Mouse (Mus musculus): ENCODE measurements around the gene Kmt2e. TPM values are rescaled to one million over a fixed set of nuclear protein-coding genes. Genes with fewer than 3 reads are reported as not detected.
A peak's percentile ranks its signal among the peaks of the same experiment; 100 is the strongest.

The Kmt2e gene
- polyA plus RNA-seq, 1 experiment from 2014 or later = 86.4 TPM

GRCm38 (mm10) chr5:23496396-23496795 is 62.2 kb downstream of the Kmt2e start:
- no peak for ATAC-seq
- WGBS = 85% methylated on average over 3 of the region's 3 CpGs

GRCm38 (mm10) chr5:23496933-23497332 is 62.7 kb downstream of the Kmt2e start:
- no peak for ATAC-seq
- WGBS = 88% methylated on average over 5 of the region's 5 CpGs
- Histone ChIP-seq H3K9me3 (no peaks in the 10 kb centered on the region), H3K36me3 (peaks cover 42% of the 10 kb centered on the region), H3K4me1 (replicated peaks) (no peaks in the 10 kb centered on the region), H3K27me3 (replicated peaks) (no peaks in the 10 kb centered on the region), H3K4me3 (replicated peaks) (no peak overlapping the region), H3K4me2 (replicated peaks) (no peak overlapping the region), H3K9ac (no peak overlapping the region), H3K27ac (no peak overlapping the region)

More at GRCm38 (mm10) chr5:23496396-23496795, 62.2 kb downstream of the Kmt2e start:
- Histone ChIP-seq H3K4me3 (replicated peaks) (no peak overlapping the region), H3K27ac (no peak overlapping the region), H3K4me1 (replicated peaks) (no peaks in the 10 kb centered on the region), H3K9ac (no peak overlapping the region), H3K4me2 (replicated peaks) (no peak overlapping the region), H3K9me3 (no peaks in the 10 kb centered on the region), H3K36me3 (peaks cover 39% of the 10 kb centered on the region), H3K27me3 (replicated peaks) (no peaks in the 10 kb centered on the region)

GRCm38 (mm10) chr5:23497920-23498319 is 63.7 kb downstream of the Kmt2e start:
- no peaks in the 10 kb centered on the region for H3K9me3 ChIP-seq
- peaks cover 42% of the 10 kb centered on the region for H3K36me3 ChIP-seq
- 93% methylated on average over 10 of the region's 10 CpGs for WGBS
- no peak overlapping the region for H3K9ac ChIP-seq
- no peak overlapping the region for H3K4me2 ChIP-seq (replicated peaks)
- no peaks in the 10 kb centered on the region for H3K27me3 ChIP-seq (replicated peaks)
- H3K4me1 ChIP-seq (replicated peaks) = no peaks in the 10 kb centered on the region
- no peak overlapping the region for H3K27ac ChIP-seq
- no peak for ATAC-seq
- H3K4me3 ChIP-seq (replicated peaks) = no peak overlapping the region

- no peak overlapping the region for H3K27ac ChIP-seq
- H3K9ac ChIP-seq = no peak overlapping the region
- no peaks in the 10 kb centered on the region for H3K4me1 ChIP-seq (replicated peaks)
- peaks cover 36% of the 10 kb centered on the region for H3K36me3 ChIP-seq
- no peak overlapping the region for H3K4me2 ChIP-seq (replicated peaks)
- WGBS = 93% methylated on average over 16 of the region's 16 CpGs
- no peak overlapping the region for H3K4me3 ChIP-seq (replicated peaks)
- no peaks in the 10 kb centered on the region for H3K27me3 ChIP-seq (replicated peaks)
- no peak for ATAC-seq
- H3K9me3 ChIP-seq = no peaks in the 10 kb centered on the region
Observed at GRCm38 (mm10) chr5:23499257-23499656, 65.0 kb downstream of the Kmt2e start.

DNA sequence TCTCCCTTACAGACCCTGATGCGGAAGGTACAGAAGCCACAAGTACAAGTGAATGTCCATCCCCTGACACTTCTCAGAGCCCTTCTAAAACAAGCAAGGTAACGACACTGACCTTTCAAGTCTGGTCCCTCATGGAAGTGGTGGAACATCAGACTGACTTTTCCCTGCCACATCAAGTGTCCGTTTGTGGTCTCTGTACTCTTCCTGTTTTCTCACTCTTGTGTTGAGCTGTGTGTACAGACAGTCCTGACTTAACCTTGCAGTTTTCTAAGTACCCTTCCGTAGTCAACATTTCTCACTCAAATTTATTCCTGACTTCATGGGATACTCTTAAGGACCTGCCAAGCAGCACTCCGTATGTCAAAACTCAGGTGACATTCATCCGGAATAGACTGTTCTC is 66.5 kb downstream of the Kmt2e start:
- no peaks in the 10 kb centered on the region for H3K9me3 ChIP-seq
- H3K27me3 ChIP-seq (replicated peaks) = no peaks in the 10 kb centered on the region
- peaks cover 34% of the 10 kb centered on the region for H3K36me3 ChIP-seq
- no peak overlapping the region for H3K9ac ChIP-seq
- H3K4me3 ChIP-seq (replicated peaks) = no peak overlapping the region
- H3K4me1 ChIP-seq (replicated peaks) = no peaks in the 10 kb centered on the region
- H3K4me2 ChIP-seq (replicated peaks) = no peak overlapping the region
- no peak for ATAC-seq
- no peak overlapping the region for H3K27ac ChIP-seq
- 89% methylated on average over 6 of the region's 6 CpGs for whole genome bisulfite sequencing

GRCm38 (mm10) chr5:23501582-23502316 is 67.5 kb downstream of the Kmt2e start:
- H3K36me3 ChIP-seq = peaks cover 32% of the 10 kb centered on the region
- no peak overlapping the region for H3K4me2 ChIP-seq (replicated peaks)
- H3K4me3 ChIP-seq (replicated peaks) = no peak overlapping the region
- H3K9ac ChIP-seq = no peak overlapping the region
- no peaks in the 10 kb centered on the region for H3K4me1 ChIP-seq (replicated peaks)
- H3K27me3 ChIP-seq (replicated peaks) = no peaks in the 10 kb centered on the region
- H3K27ac ChIP-seq = no peak overlapping the region
- no peak for ATAC-seq
- H3K9me3 ChIP-seq = no peaks in the 10 kb centered on the region
- 75% methylated on average over 13 of the region's 13 CpGs for WGBS

DNA sequence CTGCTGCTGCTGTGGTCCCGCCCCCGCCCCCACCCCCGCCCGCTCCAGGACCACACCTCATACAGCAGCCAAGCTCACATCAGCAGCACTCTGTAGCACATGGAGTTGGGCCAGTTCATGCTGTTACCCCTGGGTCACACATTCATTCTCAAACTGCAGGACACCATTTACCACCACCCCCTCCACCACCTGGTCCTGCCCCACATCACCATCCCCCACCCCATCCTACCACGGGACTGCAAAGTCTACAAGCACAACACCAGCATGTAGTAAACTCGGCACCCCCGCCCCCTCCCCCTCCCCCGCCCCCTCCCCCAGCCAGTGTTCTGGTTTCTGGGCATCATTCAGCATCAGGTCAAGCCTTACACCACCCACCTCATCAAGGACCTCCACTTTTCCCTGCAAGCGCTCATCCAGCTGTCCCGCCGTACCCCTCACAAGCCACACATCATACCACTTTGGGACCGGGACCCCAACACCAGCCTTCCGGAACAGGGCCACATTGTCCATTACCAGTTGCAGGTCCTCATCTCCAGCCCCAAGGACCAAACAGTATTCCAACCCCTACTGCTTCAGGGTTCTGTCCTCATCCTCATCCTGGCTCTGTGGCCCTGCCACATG is 68.2 kb downstream of the Kmt2e start:
- ATAC-seq = peak; percentile 42; the same call in 1 of the 2 replicates
- H3K36me3 ChIP-seq = peaks cover 29% of the 10 kb centered on the region

DNA sequence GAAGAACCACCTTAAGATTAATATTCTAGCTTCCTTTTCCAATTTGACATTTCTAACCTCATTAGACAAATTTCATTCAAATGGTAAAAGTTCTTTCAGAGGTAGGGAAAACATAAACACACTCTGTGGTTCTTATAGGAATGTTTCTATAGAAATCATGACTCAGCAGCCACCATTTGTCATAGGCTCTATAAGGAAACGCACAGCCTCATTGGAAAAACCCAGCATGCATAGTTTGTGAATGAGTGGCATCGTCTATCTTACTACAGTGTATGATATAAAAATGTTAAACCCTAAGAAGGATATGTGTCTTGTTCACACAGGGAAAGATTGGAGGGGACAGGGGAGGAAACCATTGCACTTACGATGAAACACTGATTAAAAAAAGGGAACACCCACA is 71.3 kb downstream of the Kmt2e start:
- Histone ChIP-seq H3K4me3 (replicated peaks) (no peak overlapping the region), H3K4me2 (replicated peaks) (no peak overlapping the region), H3K4me1 (replicated peaks) (no peaks in the 10 kb centered on the region), H3K9ac (no peak overlapping the region), H3K9me3 (no peaks in the 10 kb centered on the region), H3K27ac (no peak overlapping the region), H3K36me3 (peaks cover 16% of the 10 kb centered on the region), H3K27me3 (replicated peaks) (no peaks in the 10 kb centered on the region)
- WGBS = 71% methylated on average over 3 of the region's 3 CpGs
- ATAC-seq = no peak

More for the DNA sequence above, 68.2 kb downstream of the Kmt2e start:
- H3K9me3 ChIP-seq = no peaks in the 10 kb centered on the region
- H3K4me2 ChIP-seq (replicated peaks) = no peak overlapping the region
- H3K27me3 ChIP-seq (replicated peaks) = no peaks in the 10 kb centered on the region
- no peak overlapping the region for H3K9ac ChIP-seq
- H3K27ac ChIP-seq = no peak overlapping the region
- H3K4me1 ChIP-seq (replicated peaks) = no peaks in the 10 kb centered on the region
- WGBS = 81% methylated on average over 13 of the region's 13 CpGs
- no peak overlapping the region for H3K4me3 ChIP-seq (replicated peaks)

GRCm38 (mm10) chr5:23507210-23507609 is 73.0 kb downstream of the Kmt2e start:
- 69% methylated on average over 4 of the region's 4 CpGs for WGBS
- Histone ChIP-seq H3K27me3 (replicated peaks) (no peaks in the 10 kb centered on the region), H3K9me3 (no peaks in the 10 kb centered on the region), H3K36me3 (0 out of 2 replicates have a peak, but pooled peaks cover 6% of the 10 kb centered on the region), H3K4me3 (replicated peaks) (no peak overlapping the region), H3K9ac (no peak overlapping the region), H3K4me2 (replicated peaks) (no peak overlapping the region), H3K4me1 (replicated peaks) (no peaks in the 10 kb centered on the region), H3K27ac (no peak overlapping the region)
- ATAC-seq = no peak

DNA sequence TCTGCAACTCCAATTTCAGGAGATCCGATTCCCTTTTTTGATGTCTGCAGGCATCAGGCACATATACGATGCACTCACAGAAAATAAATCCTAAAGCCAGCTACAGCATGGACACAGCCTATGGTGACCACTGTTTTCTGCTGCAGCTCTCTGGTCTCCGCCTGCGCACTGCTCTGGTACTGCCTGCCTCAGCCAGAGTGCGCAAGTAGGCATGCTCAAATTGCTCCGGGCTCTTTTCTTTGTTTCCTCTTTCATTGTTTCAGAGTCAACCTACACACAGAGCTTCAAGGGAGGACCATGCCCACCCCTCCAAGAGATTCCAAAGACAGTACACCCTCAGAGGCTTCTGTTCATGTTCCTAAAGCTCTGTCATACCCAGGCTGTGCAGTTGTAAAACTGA is 74.4 kb downstream of the Kmt2e start:
- no peak overlapping the region for H3K4me3 ChIP-seq (replicated peaks)
- H3K36me3 ChIP-seq = no peaks in the 10 kb centered on the region
- ATAC-seq = no peak
- no peak overlapping the region for H3K9ac ChIP-seq
- no peaks in the 10 kb centered on the region for H3K9me3 ChIP-seq
- no peak overlapping the region for H3K4me2 ChIP-seq (replicated peaks)
- no peak overlapping the region for H3K27ac ChIP-seq
- WGBS = 89% methylated on average over 6 of the region's 6 CpGs
- no peaks in the 10 kb centered on the region for H3K27me3 ChIP-seq (replicated peaks)
- no peaks in the 10 kb centered on the region for H3K4me1 ChIP-seq (replicated peaks)

DNA sequence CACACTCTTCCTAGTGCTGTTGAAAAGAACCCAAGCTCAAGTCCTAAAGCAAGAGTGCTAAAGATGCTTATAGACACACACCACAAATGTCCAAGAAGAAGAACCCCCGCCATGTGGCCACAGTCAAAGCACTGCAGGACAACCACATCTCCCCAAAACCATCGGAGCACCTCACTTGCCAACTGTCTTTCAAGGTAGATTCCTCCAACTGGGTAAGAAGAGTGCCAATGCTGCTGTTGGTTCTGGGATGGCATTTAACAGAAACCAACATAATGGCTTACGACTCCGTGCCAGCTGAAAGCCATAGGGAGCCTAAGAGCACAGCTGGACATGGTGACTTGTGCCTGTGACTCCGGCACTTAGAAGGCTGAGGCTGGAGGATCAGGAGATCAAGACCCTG is 77.2 kb downstream of the Kmt2e start:
- Histone ChIP-seq H3K36me3 (peaks cover 6% of the 10 kb centered on the region; the same call in 1 of the 2 replicates), H3K9ac (no peak overlapping the region), H3K4me3 (replicated peaks) (no peak overlapping the region), H3K27ac (no peak overlapping the region), H3K9me3 (no peaks in the 10 kb centered on the region), H3K27me3 (replicated peaks) (no peaks in the 10 kb centered on the region), H3K4me2 (replicated peaks) (no peak overlapping the region), H3K4me1 (replicated peaks) (no peaks in the 10 kb centered on the region)
- ATAC-seq = no peak
- WGBS = 97% methylated on average over 5 of the region's 5 CpGs

DNA sequence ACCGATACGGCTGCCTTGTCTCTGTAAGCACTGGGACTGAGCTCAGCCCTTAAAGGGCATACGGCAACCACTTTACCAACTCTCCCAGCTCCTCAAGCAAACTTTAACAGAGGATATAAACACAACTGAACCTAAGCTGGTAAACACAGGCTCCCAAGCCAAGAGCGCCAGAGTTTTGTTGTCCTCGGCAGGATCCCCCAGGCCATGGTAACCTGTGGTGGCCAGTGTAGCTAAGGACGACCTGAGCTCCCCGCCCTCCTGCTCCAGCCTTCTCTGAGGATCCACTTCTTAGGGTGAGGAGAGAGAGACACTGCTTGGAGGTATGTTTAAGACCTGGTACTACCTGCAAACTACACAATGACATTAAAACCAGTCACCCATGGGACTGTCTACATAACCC is 78.3 kb downstream of the Kmt2e start:
- Histone ChIP-seq H3K27ac (no peak overlapping the region), H3K4me3 (replicated peaks) (no peak overlapping the region), H3K36me3 (peaks cover 6% of the 10 kb centered on the region; the same call in 1 of the 2 replicates), H3K27me3 (replicated peaks) (no peaks in the 10 kb centered on the region), H3K4me1 (replicated peaks) (no peaks in the 10 kb centered on the region), H3K4me2 (replicated peaks) (no peak overlapping the region), H3K9me3 (no peaks in the 10 kb centered on the region), H3K9ac (no peak overlapping the region)
- 87% methylated on average over 7 of the region's 7 CpGs for WGBS
- no peak for ATAC-seq

DNA sequence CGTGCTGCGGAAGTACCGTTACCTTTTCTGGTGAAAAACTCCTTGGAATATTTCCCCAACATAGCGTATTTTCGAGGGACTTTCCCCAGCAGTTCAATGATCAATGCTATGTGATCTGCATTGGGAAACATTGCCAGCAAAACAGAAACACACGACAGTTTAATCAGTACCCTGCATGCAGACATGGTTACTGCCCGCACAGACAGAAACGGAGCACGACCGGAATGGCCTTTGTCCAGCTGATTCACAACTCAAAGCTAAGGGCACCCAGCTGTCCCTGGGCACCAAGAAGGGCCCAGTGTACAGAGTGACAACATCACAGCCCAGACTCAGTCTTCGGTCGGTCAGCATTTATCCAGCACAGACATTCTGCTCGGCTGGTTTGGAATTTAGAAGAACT is 79.2 kb downstream of the Kmt2e start:
- no peak overlapping the region for H3K27ac ChIP-seq
- ATAC-seq = no peak
- H3K9ac ChIP-seq = no peak overlapping the region
- H3K9me3 ChIP-seq = no peaks in the 10 kb centered on the region
- no peaks in the 10 kb centered on the region for H3K27me3 ChIP-seq (replicated peaks)
- H3K4me1 ChIP-seq (replicated peaks) = no peaks in the 10 kb centered on the region
- H3K4me2 ChIP-seq (replicated peaks) = no peak overlapping the region
- WGBS = 94% methylated on average over 13 of the region's 13 CpGs
- no peak overlapping the region for H3K4me3 ChIP-seq (replicated peaks)
- H3K36me3 ChIP-seq = peaks cover 6% of the 10 kb centered on the region; the same call in 1 of the 2 replicates
